Mouse (Mus musculus) erythroblast, embryonic 14.5 days (primary cell): ENCODE data around the gene Htt. TPM values are rescaled to one million over a fixed set of nuclear protein-coding genes. Genes with fewer than 3 reads are reported as not detected.

ENCODE experiments used
- H3K27me3 ChIP-seq: 2 replicates; pipeline ENCODE4 v1.6.1; 2012; ENCODE audit warnings: inconsistent platforms; ENCODE audit not compliant: control insufficient read depth
- H3K36me3 ChIP-seq: 2 replicates; pipeline ENCODE4 v1.6.1; 2012; ENCODE audit warnings: mild to moderate bottlenecking, inconsistent platforms; ENCODE audit not compliant: control insufficient read depth
- H3K4me1 ChIP-seq: 2 replicates; pipeline ENCODE4 v1.6.1; 2012; ENCODE audit warnings: inconsistent platforms; ENCODE audit not compliant: control insufficient read depth
- H3K4me3 ChIP-seq: replicated peaks from 2 replicates; pipeline ENCODE3; 2012; ENCODE audit warnings: moderate library complexity, mild to moderate bottlenecking, inconsistent platforms
- H3K9me3 ChIP-seq: 2 replicates; pipeline ENCODE4 v1.6.1; 2012; ENCODE audit warnings: low read length, inconsistent platforms, mixed read lengths; ENCODE audit not compliant: control insufficient read depth
- GATA1 ChIP-seq: IDR thresholded peaks from 2 replicates; pipeline ENCODE4 v1.6.1; 2012; ENCODE audit warnings: low read length, inconsistent platforms, mixed read lengths
- TAL1 ChIP-seq: IDR thresholded peaks from 3 replicates; pipeline ENCODE4 v1.6.1; 2012; ENCODE audit warnings: low read length, inconsistent platforms, mixed read lengths
- polyA plus RNA-seq: library from polyadenylated mRNA; stranded (reverse); fragments of >175 nt; gene quantifications from 2 replicates; pipeline ENCODE4 v1.2.3, GENCODE M21; 2012

Gene Htt
- polyA plus RNA-seq, 1 experiment: 0.25 TPM

GRCm38 (mm10) chr5:34904412-34904811, 142.9 kb downstream of the Htt start:
- no peak for TF ChIP-seq TAL1
- TF ChIP-seq GATA1: no peak
- H3K4me3 ChIP-seq: no peak overlapping the region
- peaks cover 98% of the 10 kb centered on the region for H3K36me3 ChIP-seq
- no peaks in the 10 kb centered on the region for H3K9me3 ChIP-seq
- H3K4me1 ChIP-seq: peaks cover 29% of the 10 kb centered on the region
- H3K27me3 ChIP-seq: no peaks in the 10 kb centered on the region

GRCm38 (mm10) chr5:34907230-34907629, 145.7 kb downstream of the Htt start:
- TF ChIP-seq TAL1: no peak
- TF ChIP-seq GATA1: no peak
- Histone ChIP-seq H3K4me1 (peaks cover 54% of the 10 kb centered on the region), H3K4me3 (no peak overlapping the region), H3K27me3 (no peaks in the 10 kb centered on the region), H3K36me3 (peaks cover 95% of the 10 kb centered on the region), H3K9me3 (no peaks in the 10 kb centered on the region)

GRCm38 (mm10) chr5:34907910-34908725, 146.6 kb downstream of the Htt start, which contains the start of gene Msantd1:
TSS of gene Msantd1 (plus strand) at chr5:34908012.
- Histone ChIP-seq H3K36me3 (peaks cover 94% of the 10 kb centered on the region), H3K9me3 (no peaks in the 10 kb centered on the region), H3K4me1 (peaks cover 58% of the 10 kb centered on the region), H3K27me3 (no peaks in the 10 kb centered on the region), H3K4me3 (no peak within 1 kb of the TSS)
- no peak for TF ChIP-seq TAL1
- TF ChIP-seq GATA1: no peak

- Histone ChIP-seq H3K27me3 (no peaks in the 10 kb centered on the region), H3K4me1 (peaks cover 55% of the 10 kb centered on the region), H3K36me3 (peaks cover 91% of the 10 kb centered on the region), H3K9me3 (no peaks in the 10 kb centered on the region), H3K4me3 (no peak overlapping the region)
- no peak for TF ChIP-seq GATA1
Observed at GRCm38 (mm10) chr5:34908726-34909633, 147.4 kb downstream of the Htt start.

GRCm38 (mm10) chr5:34909634-34910503, 148.3 kb downstream of the Htt start:
- TF ChIP-seq TAL1: peak; percentile 78
- no peak for TF ChIP-seq GATA1
- peak overlapping the region; percentile 48 for H3K4me3 ChIP-seq
- peaks cover 84% of the 10 kb centered on the region for H3K36me3 ChIP-seq
- peaks cover 53% of the 10 kb centered on the region for H3K4me1 ChIP-seq
- no peaks in the 10 kb centered on the region for H3K9me3 ChIP-seq
- H3K27me3 ChIP-seq: no peaks in the 10 kb centered on the region

- Histone ChIP-seq H3K4me1 (peaks cover 59% of the 10 kb centered on the region), H3K9me3 (no peaks in the 10 kb centered on the region), H3K4me3 (peak overlapping the region; percentile 20), H3K36me3 (peaks cover 82% of the 10 kb centered on the region), H3K27me3 (no peaks in the 10 kb centered on the region)
- TF ChIP-seq TAL1: no peak
- peak; percentile 26; the same call in 1 of the 2 replicates for TF ChIP-seq GATA1
Observed at GRCm38 (mm10) chr5:34910504-34910815, 148.9 kb downstream of the Htt start.

- H3K36me3 ChIP-seq: peaks cover 39% of the 10 kb centered on the region
- H3K9me3 ChIP-seq: no peaks in the 10 kb centered on the region
- no peak overlapping the region for H3K4me3 ChIP-seq
Observed at GRCm38 (mm10) chr5:34915801-34916200, 154.3 kb downstream of the Htt start.

GRCm38 (mm10) chr5:34917234-34917655, 155.7 kb downstream of the Htt start:
- peaks cover 32% of the 10 kb centered on the region for H3K36me3 ChIP-seq
- no peaks in the 10 kb centered on the region for H3K9me3 ChIP-seq
- TF ChIP-seq GATA1: no peak
- TF ChIP-seq TAL1: no peak
- H3K27me3 ChIP-seq: no peaks in the 10 kb centered on the region
- H3K4me3 ChIP-seq: no peak overlapping the region
- peaks cover 61% of the 10 kb centered on the region for H3K4me1 ChIP-seq

More at GRCm38 (mm10) chr5:34915801-34916200, 154.3 kb downstream of the Htt start:
- H3K27me3 ChIP-seq: no peaks in the 10 kb centered on the region
- TF ChIP-seq GATA1 (no peak), TAL1 (no peak)
- peaks cover 75% of the 10 kb centered on the region for H3K4me1 ChIP-seq
